Mouse (Mus musculus): ENCODE data around the gene Scgb1b15. TPM values are rescaled to one million over a fixed set of nuclear protein-coding genes. Genes with fewer than 3 reads are reported as not detected.
"Not testable (repeated sequence)": the region's sequence is repeated elsewhere in the genome, so short reads cannot be mapped to it uniquely, and the experiment has no call there.

The Scgb1b15 gene
- not detected in 2 replicates for polyA plus RNA-seq (2015; fragmentation: Nextera tagmentation; extraction: Ambion mirVana)

DNA sequence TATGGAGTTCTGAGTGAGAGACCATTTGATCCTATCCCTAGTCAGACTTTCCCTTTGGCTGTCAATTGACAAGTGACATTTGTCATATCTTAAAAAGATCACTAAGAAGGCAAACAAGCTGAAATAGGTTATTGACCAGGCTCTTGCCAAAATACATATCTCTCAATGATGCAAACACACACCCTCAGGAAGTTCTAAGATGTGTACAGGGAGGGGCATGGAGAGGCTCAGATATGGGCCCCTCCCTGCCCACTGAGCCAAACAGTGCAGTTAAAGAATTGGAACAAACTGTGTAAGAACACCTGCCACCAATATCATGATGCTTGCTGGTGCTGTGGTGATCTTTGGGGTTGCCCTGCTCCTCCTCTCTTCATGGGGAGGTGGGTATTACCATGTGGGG, at the start of gene Scgb1b15:
Scgb1b15 (plus strand) TSS at position 301 of the 400 bp plus-strand sequence.
- not testable (repeated sequence) for H3K27me3 ChIP-seq; H3K4me3 ChIP-seq; H3K36me3 ChIP-seq; H3K9me3 ChIP-seq; H3K9ac ChIP-seq (replicated peaks); ATAC-seq (replicated peaks); H3K27ac ChIP-seq (replicated peaks); H3K4me2 ChIP-seq (replicated peaks); H3K4me1 ChIP-seq

DNA sequence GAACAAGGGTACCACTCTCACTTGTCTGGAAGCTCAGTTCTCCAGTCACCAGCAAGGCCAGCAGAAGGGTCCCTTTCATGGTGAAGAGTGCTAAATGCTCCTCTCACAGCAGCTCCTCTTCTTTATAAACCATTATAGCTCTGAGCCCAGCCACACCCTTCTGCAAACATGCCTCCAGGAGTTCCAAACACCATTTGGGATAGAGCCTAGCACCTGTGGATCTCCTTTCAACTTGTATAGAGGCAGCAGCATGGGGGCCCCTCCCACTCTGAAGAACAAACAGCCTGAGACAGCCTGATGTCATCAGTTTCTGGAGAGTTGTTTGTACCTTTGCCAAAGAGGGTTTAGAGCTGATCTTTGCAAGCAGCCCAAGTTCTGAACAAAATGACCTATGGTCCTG, 6.8 kb upstream of the Scgb1b15 start, which contains the start of gene Scgb2b15:
Scgb2b15 (minus strand) TSS at position 101 of the 400 bp plus-strand sequence.
- not testable (repeated sequence) for H3K4me2 ChIP-seq (replicated peaks); H3K36me3 ChIP-seq; H3K27me3 ChIP-seq; ATAC-seq (replicated peaks); H3K27ac ChIP-seq (replicated peaks); H3K9ac ChIP-seq (replicated peaks); H3K4me1 ChIP-seq; H3K4me3 ChIP-seq; H3K9me3 ChIP-seq

Other genes with a start within 250 kb of the Scgb1b15 start
- not detected in 2 replicates for gene Scgb2b15, start 6.9 kb upstream of the Scgb1b15 start, polyA plus RNA-seq (2015; fragmentation: Nextera tagmentation; extraction: Ambion mirVana)
- gene Scgb2b17, start 220.0 kb downstream of the Scgb1b15 start, polyA plus RNA-seq (2015; fragmentation: Nextera tagmentation; extraction: Ambion mirVana), result not detected in 2 replicates
- not detected in 2 replicates for gene Scgb1b17, start 226.9 kb downstream of the Scgb1b15 start, polyA plus RNA-seq (2015; fragmentation: Nextera tagmentation; extraction: Ambion mirVana)

Data from forebrain, embryonic 15.5 days (tissue).